Mouse (Mus musculus) embryonic facial prominence, embryonic 13.5 days (tissue): ENCODE data around the gene Six6. TPM values are rescaled to one million over a fixed set of nuclear protein-coding genes. Genes with fewer than 3 reads are reported as not detected.
A peak's percentile ranks its signal among the peaks of the same experiment; 100 is the strongest.

Experiments
- ATAC-seq: fragments of 200-750 bp; cut with Nextera tagmentation; 2 replicates; pipeline ENCODE4 v1.8.0; 2017; ENCODE audit warnings: low read depth; ENCODE audit not compliant: insufficient number of reproducible peaks, insufficient read depth, low FRiP score, low TSS enrichment
- H3K27ac ChIP-seq: fragments of 300-500 bp; sonication (generic); 2 replicates; pipeline ENCODE4 v1.5.1; 2015; ENCODE audit warnings: moderate library complexity, mild to moderate bottlenecking, inconsistent platforms
- H3K27me3 ChIP-seq: fragments of 300-500 bp; sonication (generic); 2 replicates; pipeline ENCODE4 v1.6.1; 2015; ENCODE audit warnings: mild to moderate bottlenecking, inconsistent platforms
- H3K36me3 ChIP-seq: fragments of 300-500 bp; sonication (generic); 2 replicates; pipeline ENCODE4 v1.6.1; 2015; ENCODE audit warnings: mild to moderate bottlenecking, inconsistent platforms
- H3K4me1 ChIP-seq: fragments of 300-500 bp; sonication (generic); 2 replicates; pipeline ENCODE4 v1.6.1; 2015; ENCODE audit warnings: inconsistent platforms
- H3K4me2 ChIP-seq: fragments of 300-500 bp; sonication (generic); 2 replicates; pipeline ENCODE4 v1.6.1; 2015; ENCODE audit warnings: moderate library complexity, mild to moderate bottlenecking, inconsistent platforms
- H3K4me3 ChIP-seq: fragments of 300-500 bp; sonication (generic); 2 replicates; pipeline ENCODE4 v1.5.1; 2015; ENCODE audit warnings: mild to moderate bottlenecking, inconsistent platforms
- H3K9ac ChIP-seq: fragments of 300-500 bp; sonication (generic); 2 replicates; pipeline ENCODE4 v1.6.1; 2015; ENCODE audit warnings: mild to moderate bottlenecking, inconsistent platforms
- H3K9me3 ChIP-seq: fragments of 300-500 bp; sonication (generic); 2 replicates; pipeline ENCODE4 v1.6.1; 2016; ENCODE audit warnings: inconsistent platforms
- WGBS: fragments of 180-500 bp; shearing (Covaris S2); methylation state at CpG from one replicate; pipeline ENCODE4 v1.1.7; 2015; ENCODE audit warnings: mixed read lengths; 5-methylcytosine and 5-hydroxymethylcytosine counted together
- polyA plus RNA-seq: library from polyadenylated mRNA; unstranded; fragments of >200 nt; fragmentation: Nextera tagmentation; extraction: Ambion mirVana; gene quantifications from 2 replicates; pipeline ENCODE4 v1.2.1, GENCODE M21; 2015

Gene Six6
- polyA plus RNA-seq, 1 experiment from 2014 or later, result not detected

- Histone ChIP-seq H3K27ac (no peak overlapping the region), H3K4me1 (no peaks in the 10 kb centered on the region), H3K4me2 (no peak overlapping the region), H3K4me3 (no peak overlapping the region), H3K27me3 (0 out of 2 replicates have a peak, but pooled peaks cover 3% of the 10 kb centered on the region), H3K9ac (no peak overlapping the region), H3K36me3 (no peaks in the 10 kb centered on the region), H3K9me3 (no peaks in the 10 kb centered on the region)
- WGBS, result 65% methylated on average over 6 of the region's 6 CpGs
- no peak for ATAC-seq
These were observed 23.1 kb downstream of the Six6 start for GRCm38 (mm10) chr12:72962761-72963160.

- no peak for ATAC-seq
- Histone ChIP-seq H3K27ac (no peak overlapping the region), H3K4me3 (no peak overlapping the region), H3K4me2 (no peak overlapping the region), H3K36me3 (no peaks in the 10 kb centered on the region), H3K9me3 (no peaks in the 10 kb centered on the region), H3K27me3 (no peaks in the 10 kb centered on the region), H3K9ac (no peak overlapping the region), H3K4me1 (no peaks in the 10 kb centered on the region)
- WGBS, result 70% methylated on average over 7 of the region's 7 CpGs
These were observed 27.8 kb downstream of the Six6 start for GRCm38 (mm10) chr12:72967541-72967940.

GRCm38 (mm10) chr12:72970620-72971019, 30.9 kb downstream of the Six6 start:
- Histone ChIP-seq H3K4me3 (no peak overlapping the region), H3K9ac (no peak overlapping the region), H3K27ac (no peak overlapping the region), H3K9me3 (no peaks in the 10 kb centered on the region), H3K4me1 (0 out of 2 replicates have a peak, but pooled peaks cover under 1% of the 10 kb centered on the region), H3K36me3 (no peaks in the 10 kb centered on the region), H3K4me2 (no peak overlapping the region), H3K27me3 (no peaks in the 10 kb centered on the region)
- ATAC-seq, result no peak
- WGBS, result 62% methylated on average over 14 of the region's 14 CpGs

- WGBS, result 4% methylated on average over 6 of the region's 6 CpGs
- no peak for ATAC-seq
These were observed 33.5 kb downstream of the Six6 start for GRCm38 (mm10) chr12:72973161-72973560.

GRCm38 (mm10) chr12:72976172-72976571, 36.5 kb downstream of the Six6 start:
- no peaks in the 10 kb centered on the region for H3K27me3 ChIP-seq
- no peak for ATAC-seq
- no peaks in the 10 kb centered on the region for H3K9me3 ChIP-seq
- H3K9ac ChIP-seq, result peak overlapping the region; percentile 51; the same call in 1 of the 2 replicates
- 6% methylated on average over 7 of the region's 7 CpGs for WGBS
- H3K4me2 ChIP-seq, result peak overlapping the region; percentile 60
- H3K4me3 ChIP-seq, result peak overlapping the region; percentile 32
- H3K36me3 ChIP-seq, result no peaks in the 10 kb centered on the region
- H3K4me1 ChIP-seq, result peaks cover 25% of the 10 kb centered on the region
- no peak overlapping the region for H3K27ac ChIP-seq

More at GRCm38 (mm10) chr12:72973161-72973560, 33.5 kb downstream of the Six6 start:
- no peak overlapping the region for H3K4me2 ChIP-seq
- H3K36me3 ChIP-seq, result no peaks in the 10 kb centered on the region
- no peaks in the 10 kb centered on the region for H3K27me3 ChIP-seq
- H3K4me3 ChIP-seq, result no peak overlapping the region
- no peak overlapping the region for H3K9ac ChIP-seq
- H3K9me3 ChIP-seq, result no peaks in the 10 kb centered on the region
- H3K4me1 ChIP-seq, result peaks cover 22% of the 10 kb centered on the region
- H3K27ac ChIP-seq, result no peak overlapping the region

- peak overlapping the region; percentile 32 for H3K4me3 ChIP-seq
- H3K36me3 ChIP-seq, result no peaks in the 10 kb centered on the region
- H3K9ac ChIP-seq, result peak overlapping the region; percentile 51
- WGBS, result 2% methylated on average over 12 of the region's 12 CpGs
- no peaks in the 10 kb centered on the region for H3K27me3 ChIP-seq
- no peaks in the 10 kb centered on the region for H3K9me3 ChIP-seq
- H3K4me2 ChIP-seq, result peak overlapping the region; percentile 60
- peaks cover 25% of the 10 kb centered on the region for H3K4me1 ChIP-seq
- H3K27ac ChIP-seq, result peak overlapping the region; percentile 33; the same call in 1 of the 2 replicates
- ATAC-seq, result no peak
These were observed 37.0 kb downstream of the Six6 start for GRCm38 (mm10) chr12:72976718-72977117.

- Histone ChIP-seq H3K27ac (peak overlapping the region; percentile 24; the same call in 1 of the 2 replicates), H3K4me1 (peaks cover 32% of the 10 kb centered on the region), H3K4me2 (no peak overlapping the region), H3K9ac (no peak overlapping the region), H3K36me3 (no peaks in the 10 kb centered on the region), H3K4me3 (no peak overlapping the region), H3K9me3 (no peaks in the 10 kb centered on the region), H3K27me3 (no peaks in the 10 kb centered on the region)
- no peak for ATAC-seq
- WGBS, result 35% methylated on average over 3 of the region's 3 CpGs
These were observed 38.2 kb downstream of the Six6 start for GRCm38 (mm10) chr12:72977851-72978250.

GRCm38 (mm10) chr12:72979236-72979635, 39.5 kb downstream of the Six6 start:
- ATAC-seq, result no peak
- Histone ChIP-seq H3K9ac (no peak overlapping the region), H3K9me3 (no peaks in the 10 kb centered on the region), H3K27me3 (no peaks in the 10 kb centered on the region), H3K36me3 (no peaks in the 10 kb centered on the region), H3K4me2 (no peak overlapping the region), H3K4me3 (no peak overlapping the region), H3K4me1 (peaks cover 36% of the 10 kb centered on the region), H3K27ac (no peak overlapping the region)
- WGBS, result 75% methylated on average over 5 of the region's 5 CpGs

- H3K4me1 ChIP-seq, result peaks cover 25% of the 10 kb centered on the region
- H3K27ac ChIP-seq, result peak overlapping the region; percentile 49
- H3K4me3 ChIP-seq, result no peak overlapping the region
- no peaks in the 10 kb centered on the region for H3K27me3 ChIP-seq
- no peaks in the 10 kb centered on the region for H3K36me3 ChIP-seq
- H3K9ac ChIP-seq, result no peak overlapping the region
- no peaks in the 10 kb centered on the region for H3K9me3 ChIP-seq
- ATAC-seq, result no peak
- H3K4me2 ChIP-seq, result no peak overlapping the region
- WGBS, result 70% methylated on average over 10 of the region's 10 CpGs
These were observed 42.9 kb downstream of the Six6 start for GRCm38 (mm10) chr12:72982616-72983015.

GRCm38 (mm10) chr12:72983071-72983857, 43.6 kb downstream of the Six6 start:
- Histone ChIP-seq H3K27me3 (no peaks in the 10 kb centered on the region), H3K36me3 (no peaks in the 10 kb centered on the region), H3K4me1 (peaks cover 21% of the 10 kb centered on the region), H3K27ac (peak overlapping the region; percentile 49), H3K4me3 (no peak overlapping the region), H3K9ac (no peak overlapping the region), H3K4me2 (no peak overlapping the region), H3K9me3 (no peaks in the 10 kb centered on the region)
- no peak for ATAC-seq
- WGBS, result 58% methylated on average over 8 of the region's 8 CpGs
